Comparison of ENCODE assay signal across 14 mouse cellular contexts in the genomic region with DNA sequence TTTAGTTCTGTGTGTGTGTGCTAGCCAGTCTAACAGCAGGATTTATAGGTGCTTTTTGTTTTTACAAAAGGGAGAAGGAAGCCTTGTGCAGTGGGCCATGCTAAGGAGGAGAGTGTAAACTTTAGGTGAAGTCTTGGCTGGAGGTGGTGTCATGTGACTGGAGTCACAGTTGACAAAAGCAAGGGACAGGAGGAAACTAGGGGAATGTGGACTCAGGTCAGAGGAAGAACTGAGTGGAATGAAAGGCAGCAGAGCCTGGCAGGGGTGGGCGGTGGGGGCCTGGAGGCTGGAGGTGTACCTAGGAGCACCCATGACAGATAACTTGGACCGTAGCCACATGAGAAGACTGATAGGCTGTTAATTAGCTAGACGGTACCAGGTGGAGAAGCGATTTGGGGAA. TPM values are rescaled to one million over a fixed set of nuclear protein-coding genes. Genes with fewer than 3 reads are reported as not detected.
DNase-seq lines count a peak whose midpoint lies in the region; ATAC-seq and TF ChIP-seq lines count a peak whose summit lies in the region.
"Had no signal": no experiment of that assay in that cellular context is flagged by ENCODE, and none has a peak within 500 bp of the region (broad histone marks: within the 10 kb centered on the region; RNA-seq: fewer than 3 reads in every experiment).

No protein-coding gene starts in this region.

- WGBS in hindbrain, embryonic 11.5 days: 85% methylated on average over 4 of the region's 4 CpGs
- WGBS in hindbrain, embryonic 14.5 days: 61% methylated on average over 4 of the region's 4 CpGs

- no peak for DNase-seq in hindbrain, embryonic 11.5 days (ENCODE audit: low spot score)
- no peak for DNase-seq in hindbrain, embryonic 14.5 days (ENCODE audit: low spot score)
- DNase-seq in A20 (ENCODE audit: low read depth, low spot score) (peak; percentile 19), ES-E14 (ENCODE audit: low read depth, low spot score) (no peak)
- peak; percentile 66 for DNase-seq in kidney, postnatal 14 days
- no peak for DNase-seq in spleen, postnatal 36 days (ENCODE audit: low spot score in 2 of 2)
- DNase-seq in layer of hippocampus, adult 18-20 months (ENCODE audit: low spot score in 2 of 2): no peak
- DNase-seq: adrenal gland, postnatal 36 days; gastrocnemius, adult 2 months; right cerebral cortex, postnatal 25 days had no signal

- H3K27ac ChIP-seq in hindbrain, embryonic 11.5 days (ENCODE audit: low read depth, low read length): 0 out of 2 replicates have a peak overlapping the region, but pooled peaks have one; percentile 47
- H3K27ac ChIP-seq in hindbrain, embryonic 14.5 days: no peak overlapping the region
- H3K27ac ChIP-seq in ES-E14 (ENCODE audit: insufficient read depth, low read depth, low read length, poor library complexity, severe bottlenecking): no peak overlapping the region
- H3K27ac ChIP-seq: gastrocnemius, adult 2 months; heart, embryonic 15.5 days; liver, embryonic 14.5 days had no signal

- H3K9ac ChIP-seq in hindbrain, embryonic 11.5 days (ENCODE audit: low read depth, low read length): no peak overlapping the region
- H3K9ac ChIP-seq in hindbrain, embryonic 14.5 days: no peak overlapping the region
- H3K9ac ChIP-seq in ES-E14 (ENCODE audit: insufficient read depth, low read depth, low read length, poor library complexity, severe bottlenecking): no peak overlapping the region
- H3K9ac ChIP-seq: heart, embryonic 15.5 days; liver, embryonic 14.5 days had no signal

- H3K4me3 ChIP-seq in hindbrain, embryonic 11.5 days (ENCODE audit: low read depth, low read length): no peak overlapping the region
- H3K4me3 ChIP-seq in hindbrain, embryonic 14.5 days (replicated peaks; ENCODE audit: low read length): no peak overlapping the region
- H3K4me3 ChIP-seq in ES-E14 (ENCODE audit: insufficient read depth in 1 of 2, low read depth in 1 of 2, low read length in 2 of 2, poor library complexity in 1 of 2, severe bottlenecking in 1 of 2): no peak overlapping the region
- H3K4me3 ChIP-seq: gastrocnemius, adult 2 months; heart, embryonic 15.5 days had no signal

- ATAC-seq in hindbrain, embryonic 11.5 days (ENCODE audit: low FRiP score): no peak
- ATAC-seq in hindbrain, embryonic 14.5 days (ENCODE audit: low FRiP score): no peak
- no peak for ATAC-seq in monocyte, adult 5-6 weeks (replicated peaks; ENCODE audit: insufficient number of reproducible peaks, low FRiP score, low TSS enrichment, poor library complexity, severe bottlenecking)

- in situ Hi-C loops in ES-E14 (cut with MboI; ENCODE audit: low sequenced_read_pairs in 2 of 2, unreplicated experiment in 2 of 2): no loop called here

- no peaks in the 10 kb centered on the region for H3K27me3 ChIP-seq in hindbrain, embryonic 11.5 days (ENCODE audit: control insufficient read depth, insufficient read depth, low read length)
- no peaks in the 10 kb centered on the region for H3K27me3 ChIP-seq in hindbrain, embryonic 14.5 days (ENCODE audit: control insufficient read depth, insufficient read depth, low read length)
- H3K27me3 ChIP-seq: heart, embryonic 15.5 days had no signal

- 0 out of 2 replicates have a peak, but pooled peaks cover 5% of the 10 kb centered on the region for H3K36me3 ChIP-seq in hindbrain, embryonic 11.5 days (ENCODE audit: control insufficient read depth, insufficient read depth, low read length)
- peaks cover 45% of the 10 kb centered on the region for H3K36me3 ChIP-seq in hindbrain, embryonic 14.5 days (replicated peaks; ENCODE audit: control insufficient read depth, insufficient read depth)
- no peaks in the 10 kb centered on the region; the same call in 1 of the 2 replicates for H3K36me3 ChIP-seq in ES-E14 (ENCODE audit: control insufficient read depth, insufficient read depth, low read length, poor library complexity, severe bottlenecking)

- no peaks in the 10 kb centered on the region for H3K4me1 ChIP-seq in hindbrain, embryonic 11.5 days (replicated peaks; ENCODE audit: control insufficient read depth, insufficient read depth, low read length)
- H3K4me1 ChIP-seq in hindbrain, embryonic 14.5 days (replicated peaks; ENCODE audit: control insufficient read depth, insufficient read depth, low read length): no peaks in the 10 kb centered on the region; the same call in 1 of the 2 replicates
- no peaks in the 10 kb centered on the region for H3K4me1 ChIP-seq in ES-E14 (ENCODE audit: control insufficient read depth in 2 of 2, insufficient read depth in 2 of 2, low read length in 2 of 2, poor library complexity in 1 of 2)

- no peak overlapping the region for H3K4me2 ChIP-seq in hindbrain, embryonic 11.5 days (replicated peaks; ENCODE audit: low read depth, low read length)
- H3K4me2 ChIP-seq in hindbrain, embryonic 14.5 days (replicated peaks): no peak overlapping the region
- H3K4me2 ChIP-seq: heart, embryonic 15.5 days; midbrain, embryonic 11.5 days had no signal

- H3K9me3 ChIP-seq in hindbrain, embryonic 11.5 days (ENCODE audit: control insufficient read depth, low read length): no peaks in the 10 kb centered on the region
- H3K9me3 ChIP-seq in hindbrain, embryonic 14.5 days (ENCODE audit: control insufficient read depth, low read length): no peaks in the 10 kb centered on the region
- H3K9me3 ChIP-seq in ES-E14 (ENCODE audit: control insufficient read depth, insufficient read depth, low read depth, low read length): no peaks in the 10 kb centered on the region
- H3K9me3 ChIP-seq: heart, embryonic 15.5 days had no signal

TF ChIP-seq in ES-E14, 5 proteins besides CTCF, POLR2A, EP300 and RAD21:
- TF ChIP-seq CHD2 (IDR thresholded peaks at IDR 0.05; ENCODE audit: low read depth, low read length): no peak
- peak; percentile 0; the same call in 1 of the 2 replicates for TF ChIP-seq ZNF384 (IDR thresholded peaks at IDR 0.05; ENCODE audit: low read depth, low read length)
- no peak for TF ChIP-seq ZC3H11A (IDR thresholded peaks at IDR 0.05; ENCODE audit: borderline replicate concordance, low read depth, low read length)
TF ChIP-seq in ES-E14: peak in this region for 1.

RNA-seq across cellular contexts. Expression of a gene that starts 52.1 kb away (rescaled TPM):
- 69.5 and 78.2 TPM in 2 replicates for polyA plus RNA-seq in hindbrain, embryonic 11.5 days (2014; fragmentation: Nextera tagmentation; extraction: Ambion mirVana)
- 80.5 and 81.0 TPM in 2 replicates for polyA plus RNA-seq in hindbrain, embryonic 14.5 days (2014; fragmentation: Nextera tagmentation; extraction: Ambion mirVana)
- 38.3 and 72.3 TPM in 2 replicates for total RNA-seq in ES-E14 (2012; rRNA removed)
- total RNA-seq in monocyte, adult 5-6 weeks (2017): 167 to 244 TPM (median 240 TPM) in 3 replicates
- 10 to 100 TPM; 63.2 to 68.1 TPM for total RNA-seq in layer of hippocampus, adult 18-20 months (2021)

RNA-seq across cellular contexts. Expression of a gene that starts 56.3 kb away (rescaled TPM):
- 28.0 and 30.3 TPM in 2 replicates for polyA plus RNA-seq in hindbrain, embryonic 11.5 days (2014; fragmentation: Nextera tagmentation; extraction: Ambion mirVana)
- polyA plus RNA-seq in hindbrain, embryonic 14.5 days (2014; fragmentation: Nextera tagmentation; extraction: Ambion mirVana): 19.5 and 21.6 TPM in 2 replicates
- 9.4 and 9.5 TPM in 2 replicates for total RNA-seq in ES-E14 (2012; rRNA removed)
- 14.7 to 27.1 TPM (median 23.8 TPM) in 3 replicates for total RNA-seq in monocyte, adult 5-6 weeks (2017)
- 10 to 100 TPM; 32.0 to 38.2 TPM for total RNA-seq in layer of hippocampus, adult 18-20 months (2021)

Comparison
In these comparisons a context has a peak if more than half of its experiments do, and no peak if none do; other contexts are left out.
1. DNase-seq: peak in A20 (single experiment) and kidney, postnatal 14 days (single experiment); none in hindbrain, embryonic 11.5 days (single experiment), hindbrain, embryonic 14.5 days (single experiment), ES-E14 (single experiment), spleen, postnatal 36 days (0 of 2) and layer of hippocampus, adult 18-20 months (0 of 2).